Mouse (Mus musculus): ENCODE measurements around the gene Gpr161. TPM values are rescaled to one million over a fixed set of nuclear protein-coding genes. Genes with fewer than 3 reads are reported as not detected.
"Not testable (repeated sequence)": the region's sequence is repeated elsewhere in the genome, so short reads cannot be mapped to it uniquely, and the experiment has no call there.

The Gpr161 gene
- total RNA-seq, 4 experiments from 2014 or later, result 0.68 to 0.96 (median 0.80) TPM

GRCm38 (mm10) chr1:165316361-165316760 is 20.8 kb downstream of the Gpr161 start:
- DNase-seq (ENCODE audit: low spot score in 2 of 2), result no peak

- peak; percentile 57 to 73 for DNase-seq (ENCODE audit: low spot score in 2 of 2)
Observed at GRCm38 (mm10) chr1:165320141-165320934, 24.7 kb downstream of the Gpr161 start.

- DNase-seq (ENCODE audit: low spot score in 2 of 2), result peak; percentile 19 to 32
Observed at GRCm38 (mm10) chr1:165321393-165321861, 25.8 kb downstream of the Gpr161 start.

- DNase-seq (ENCODE audit: low spot score in 2 of 2), result no peak
Observed at GRCm38 (mm10) chr1:165321891-165322290, 26.3 kb downstream of the Gpr161 start.

- no peak for DNase-seq (ENCODE audit: low spot score in 2 of 2)
Observed at GRCm38 (mm10) chr1:165322934-165323333, 27.3 kb downstream of the Gpr161 start.

GRCm38 (mm10) chr1:165327370-165327769 is 31.8 kb downstream of the Gpr161 start:
- no peak for DNase-seq (ENCODE audit: low spot score in 2 of 2)

GRCm38 (mm10) chr1:165327831-165328230 is 32.2 kb downstream of the Gpr161 start:
- no peak for DNase-seq (ENCODE audit: low spot score in 2 of 2)

- DNase-seq (ENCODE audit: low spot score in 2 of 2), result not testable (repeated sequence)
Observed at GRCm38 (mm10) chr1:165328384-165329289, 33.0 kb downstream of the Gpr161 start.

GRCm38 (mm10) chr1:165330859-165331258 is 35.3 kb downstream of the Gpr161 start:
- no peak for DNase-seq (ENCODE audit: low spot score in 2 of 2)

- DNase-seq (ENCODE audit: low spot score in 2 of 2), result no peak
Observed at GRCm38 (mm10) chr1:165332797-165333196, 37.2 kb downstream of the Gpr161 start.

- no peak for DNase-seq (ENCODE audit: low spot score in 2 of 2)
Observed at GRCm38 (mm10) chr1:165342126-165342525, 46.5 kb downstream of the Gpr161 start.

- no peak for DNase-seq (ENCODE audit: low spot score in 2 of 2)
Observed at GRCm38 (mm10) chr1:165344453-165344852, 48.9 kb downstream of the Gpr161 start.

- DNase-seq (ENCODE audit: low spot score in 2 of 2), result no peak
Observed at GRCm38 (mm10) chr1:165348627-165349026, 53.0 kb downstream of the Gpr161 start.

GRCm38 (mm10) chr1:165356347-165356746 is 60.8 kb downstream of the Gpr161 start:
- no peak for DNase-seq (ENCODE audit: low spot score in 2 of 2)

- DNase-seq (ENCODE audit: low spot score in 2 of 2), result no peak
Observed at GRCm38 (mm10) chr1:165363271-165363670, 67.7 kb downstream of the Gpr161 start.

- DNase-seq (ENCODE audit: low spot score in 2 of 2), result no peak
Observed at GRCm38 (mm10) chr1:165365057-165365456, 69.5 kb downstream of the Gpr161 start.

- no peak for DNase-seq (ENCODE audit: low spot score in 2 of 2)
Observed at GRCm38 (mm10) chr1:165370990-165371389, 75.4 kb downstream of the Gpr161 start.

GRCm38 (mm10) chr1:165373839-165374238 is 78.2 kb downstream of the Gpr161 start:
- DNase-seq (ENCODE audit: low spot score in 2 of 2), result no peak

All from gastrocnemius, adult 8-10 months (tissue).